Mouse (Mus musculus): ENCODE results near the gene Cst9.

The Cst9 gene

DNA sequence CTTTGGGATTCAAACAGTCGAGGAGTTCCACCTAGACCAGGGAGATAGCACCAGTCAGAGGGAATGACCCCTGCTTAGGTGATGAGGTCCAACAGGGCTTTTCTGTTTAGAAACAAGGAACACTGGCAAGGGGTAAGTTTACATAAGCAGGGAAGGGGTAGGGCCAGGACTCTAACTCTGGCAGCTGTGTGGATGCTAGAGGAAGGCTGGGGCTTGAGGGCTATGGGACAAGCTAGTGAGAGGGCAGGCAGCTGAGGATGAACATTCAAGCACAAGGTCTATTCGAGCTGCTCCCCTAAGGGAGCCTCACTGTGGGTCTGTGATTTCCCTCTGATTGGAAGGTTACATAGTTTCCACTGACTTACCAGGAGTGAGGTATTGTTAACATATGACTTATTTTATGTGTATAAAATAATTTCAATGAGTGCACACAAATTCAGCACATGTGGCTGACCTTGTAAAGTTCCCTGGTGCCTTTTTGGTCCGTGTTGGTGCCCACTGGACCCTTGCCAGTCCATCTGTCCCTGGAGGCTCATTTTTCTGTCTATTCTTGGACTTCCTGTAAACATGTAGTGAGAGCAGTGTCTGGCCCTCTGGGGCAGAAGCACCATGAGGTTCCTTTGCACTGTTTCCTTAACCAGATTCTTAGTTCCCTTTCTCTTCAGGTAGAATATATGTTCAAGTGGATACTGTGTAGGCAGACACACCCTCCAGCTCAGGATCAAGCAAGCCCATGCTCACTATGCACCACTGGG is 42.2 kb downstream of the Cst9 start:
- peak; percentile 10 for DNase-seq (ENCODE audit: low spot score)

- DNase-seq (ENCODE audit: low spot score): no peak
These were observed 43.7 kb downstream of the Cst9 start for GRCm38 (mm10) chr2:148878641-148879130.

GRCm38 (mm10) chr2:148879199-148879598 is 44.3 kb downstream of the Cst9 start:
- DNase-seq (ENCODE audit: low spot score): no peak

DNA sequence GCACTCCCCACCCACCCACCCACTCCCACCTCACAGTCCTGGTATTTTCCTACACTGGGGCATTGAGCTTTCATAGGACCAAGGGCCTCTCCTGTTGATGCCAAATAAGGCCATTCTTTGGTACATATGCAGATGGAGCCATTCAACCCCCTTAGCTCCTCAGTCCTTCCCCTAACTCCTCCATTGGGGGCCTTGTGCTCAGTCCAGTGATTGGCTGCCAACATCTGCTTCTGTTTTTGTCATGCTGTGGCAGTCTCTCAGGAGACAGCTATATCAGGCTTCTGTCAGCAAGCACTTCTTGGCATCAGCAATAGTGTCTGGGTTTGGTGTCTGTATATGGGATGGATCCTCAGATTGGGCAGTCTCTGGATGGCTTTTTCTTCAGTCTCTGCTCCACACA is 49.8 kb downstream of the Cst9 start:
- no peak for DNase-seq (ENCODE audit: low spot score)

All from urinary bladder, postnatal 14 days (tissue).